Mouse (Mus musculus) stomach, postnatal 0 days (tissue): Measurements from ENCODE around the gene Mogs. TPM values are rescaled to one million over a fixed set of nuclear protein-coding genes. Genes with fewer than 3 reads are reported as not detected.

Experiments used
- ATAC-seq: fragments of 200-750 bp; cut with Nextera tagmentation; 2 replicates; pipeline ENCODE4 v1.8.0; 2017; ENCODE audit not compliant: low FRiP score, low TSS enrichment
- DNase-seq: peaks from one replicate; pipeline ENCODE4 v3.0.0-alpha.2; 2016; ENCODE audit warnings: low spot score
- H3K27ac ChIP-seq: fragments of 300-500 bp; sonication (generic); replicated peaks from 2 replicates; pipeline ENCODE4 v1.5.1; 2014; ENCODE audit warnings: mild to moderate bottlenecking, control low read depth
- H3K27me3 ChIP-seq: fragments of 300-500 bp; sonication (generic); 2 replicates; pipeline ENCODE4 v1.6.1; 2014; ENCODE audit warnings: low read length; ENCODE audit not compliant: control insufficient read depth, insufficient read depth
- H3K36me3 ChIP-seq: fragments of 300-500 bp; sonication (generic); 2 replicates; pipeline ENCODE4 v1.6.1; 2014; ENCODE audit warnings: low read length, mixed read lengths; ENCODE audit not compliant: control insufficient read depth, insufficient read depth
- H3K4me1 ChIP-seq: fragments of 300-500 bp; sonication (generic); replicated peaks from 2 replicates; pipeline ENCODE4 v1.6.1; 2014; ENCODE audit warnings: antibody characterized with exemption; ENCODE audit not compliant: control insufficient read depth, insufficient read depth
- H3K4me2 ChIP-seq: fragments of 300-500 bp; sonication (generic); replicated peaks from 2 replicates; pipeline ENCODE4 v1.6.1; 2014; ENCODE audit warnings: low read depth, mild to moderate bottlenecking, control low read depth, moderate library complexity
- H3K4me3 ChIP-seq: fragments of 300-500 bp; sonication (generic); 2 replicates; pipeline ENCODE4 v1.5.1; 2014; ENCODE audit warnings: low read depth, low read length, control low read depth
- H3K9ac ChIP-seq: fragments of 300-500 bp; sonication (generic); 2 replicates; pipeline ENCODE4 v1.6.1; 2014; ENCODE audit warnings: mild to moderate bottlenecking, low read length, control low read depth, mixed read lengths
- H3K9me3 ChIP-seq: fragments of 300-500 bp; sonication (generic); 2 replicates; pipeline ENCODE4 v1.6.1; 2016; ENCODE audit warnings: low read length; ENCODE audit not compliant: control insufficient read depth
- CTCF ChIP-seq: IDR thresholded peaks from 2 replicates; pipeline ENCODE4 v1.5.1; 2016; ENCODE audit warnings: antibody characterized with exemption, low read depth, mild to moderate bottlenecking, moderate library complexity
- EP300 ChIP-seq: optimal IDR thresholded peaks from 2 replicates; pipeline ENCODE3; 2016; ENCODE audit warnings: antibody characterized with exemption
- WGBS: fragments of 180-500 bp; shearing (Covaris S2); extraction: QIAGEN DNeasy Blood & Tissue Kit; methylation state at CpG from one replicate; pipeline ENCODE4 v1.1.7; 2014; 5-methylcytosine and 5-hydroxymethylcytosine counted together
- polyA plus RNA-seq: library from polyadenylated mRNA; unstranded; fragments of >200 nt; fragmentation: Nextera tagmentation; extraction: Ambion mirVana; gene quantifications from 2 replicates; pipeline ENCODE4 v1.2.1, GENCODE M21; 2015

Mogs gene
- polyA plus RNA-seq, 1 experiment from 2014 or later: 23.2 TPM

DNA sequence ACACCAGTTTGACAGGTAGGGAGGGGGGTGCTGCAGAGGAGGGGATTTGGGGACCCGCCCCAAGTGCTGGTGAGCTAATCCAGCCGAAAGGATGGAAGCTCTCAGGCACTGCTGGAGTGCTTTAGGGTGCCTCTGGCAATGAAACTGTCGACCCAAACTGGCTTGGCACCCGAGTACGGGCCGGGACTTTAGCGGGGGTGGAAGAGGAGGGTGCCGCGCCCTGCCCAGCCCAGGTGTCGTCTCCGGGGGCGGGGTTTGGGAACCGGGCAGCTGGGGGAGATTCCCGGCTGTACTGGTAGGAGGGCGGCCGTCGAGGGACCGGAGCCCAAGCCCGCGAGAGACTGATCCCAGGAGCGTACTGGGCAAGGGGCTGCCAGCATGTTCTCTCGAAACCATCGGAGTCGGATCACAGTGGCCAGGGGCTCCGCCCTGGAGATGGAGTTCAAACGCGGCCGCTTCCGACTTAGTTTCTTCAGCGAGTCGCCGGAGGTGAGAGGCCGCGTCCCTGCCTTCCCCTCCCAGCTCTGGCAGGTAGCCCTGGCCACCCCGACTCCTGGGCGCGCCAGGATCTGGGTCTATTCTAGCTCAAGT, 20.4 kb downstream of the Mogs start:
- no peaks in the 10 kb centered on the region for H3K36me3 ChIP-seq
- 5% methylated on average over 36 of the region's 37 CpGs for WGBS
- H3K9ac ChIP-seq: peak overlapping the region; percentile 89
- no peaks in the 10 kb centered on the region for H3K27me3 ChIP-seq
- DNase-seq: peak; percentile 80
- TF ChIP-seq EP300: no peak
- H3K4me1 ChIP-seq: peaks cover 2% of the 10 kb centered on the region
- no peaks in the 10 kb centered on the region for H3K9me3 ChIP-seq
- peak overlapping the region; percentile 57 for H3K4me3 ChIP-seq
- peak overlapping the region; percentile 99 for H3K27ac ChIP-seq
- peak overlapping the region; percentile 89 for H3K4me2 ChIP-seq
- ATAC-seq: 0 out of 2 replicates have a peak, but pooled peaks have one; percentile 8

DNA sequence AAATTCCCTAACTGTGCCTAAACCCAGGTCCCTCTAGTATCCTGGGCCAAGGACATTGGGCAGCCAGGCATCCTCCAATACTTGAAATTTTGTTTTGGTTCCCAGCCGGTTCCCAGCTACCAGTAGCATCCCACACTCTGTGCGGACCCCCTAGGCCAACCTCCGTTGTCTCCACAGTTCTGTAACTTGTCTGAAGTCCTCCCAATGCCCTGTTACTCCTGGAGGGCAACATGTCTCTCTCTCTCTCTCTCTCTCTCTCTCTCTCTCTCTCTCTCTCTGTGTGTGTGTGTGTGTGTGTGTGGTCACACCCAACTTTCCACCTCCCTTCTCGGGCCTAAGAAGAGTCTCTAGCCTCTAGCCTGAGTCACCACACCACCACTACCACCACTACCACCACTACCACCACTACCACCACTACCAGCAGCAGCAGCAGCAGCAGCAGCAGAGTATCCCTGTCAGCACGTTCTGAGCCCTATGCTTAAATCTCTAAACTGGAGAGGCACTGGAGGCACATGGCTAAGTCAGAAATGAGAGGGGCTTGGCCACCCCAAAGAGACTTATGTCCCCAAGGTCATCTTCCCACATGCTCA, 21.1 kb downstream of the Mogs start:
- TF ChIP-seq CTCF: no peak
- TF ChIP-seq EP300: no peak
- peak; percentile 26; the same call in 1 of the 2 replicates for ATAC-seq
- Histone ChIP-seq H3K27ac (peak overlapping the region; percentile 99), H3K4me1 (peaks cover 2% of the 10 kb centered on the region), H3K9me3 (no peaks in the 10 kb centered on the region), H3K9ac (peak overlapping the region; percentile 89), H3K27me3 (no peaks in the 10 kb centered on the region), H3K4me3 (peak overlapping the region; percentile 57), H3K36me3 (no peaks in the 10 kb centered on the region), H3K4me2 (peak overlapping the region; percentile 89)
- peak; percentile 37 for DNase-seq
- WGBS: 23% methylated on average over 5 of the region's 5 CpGs

DNA sequence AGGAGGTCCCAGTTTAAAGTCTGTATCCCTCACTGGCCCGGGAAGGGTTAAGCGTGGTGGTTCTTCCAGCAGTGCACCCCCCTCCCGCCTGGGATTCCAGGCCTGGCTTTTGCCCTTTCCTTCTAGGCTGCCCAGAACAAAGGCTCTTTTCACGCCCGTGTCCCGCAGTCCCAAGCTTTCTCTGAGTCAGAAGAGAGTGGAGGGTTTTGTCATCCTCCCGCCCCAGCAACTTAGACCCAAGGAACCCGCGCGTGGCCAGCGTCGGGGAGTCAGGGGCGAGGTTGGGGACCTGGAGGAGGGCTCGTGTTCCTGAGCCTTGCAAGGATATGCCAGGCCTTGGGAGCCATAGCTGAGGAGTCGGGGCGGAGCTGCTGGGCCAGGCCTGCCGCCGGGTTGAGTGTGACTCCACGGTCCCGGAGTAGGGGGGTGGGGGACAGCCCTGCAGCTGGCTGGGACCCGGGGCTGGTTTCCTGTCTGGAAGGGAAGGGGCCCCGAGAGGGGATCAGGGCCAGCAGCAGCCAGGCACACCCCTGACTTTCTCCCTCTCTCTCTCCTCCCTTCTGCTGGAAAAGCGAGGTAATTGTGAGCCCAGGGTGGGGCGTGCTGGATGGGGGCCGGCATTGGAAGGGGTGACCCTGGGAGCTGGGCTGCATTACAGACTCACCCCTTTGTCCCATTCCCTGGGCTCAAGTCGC, 21.7 kb downstream of the Mogs start:
- no peaks in the 10 kb centered on the region for H3K36me3 ChIP-seq
- H3K27ac ChIP-seq: peak overlapping the region; percentile 99
- DNase-seq (peak; percentile 86), ATAC-seq (peak; percentile 76)
- no peak for TF ChIP-seq EP300
- TF ChIP-seq CTCF: no peak
- H3K4me2 ChIP-seq: peak overlapping the region; percentile 89
- no peaks in the 10 kb centered on the region for H3K9me3 ChIP-seq
- H3K27me3 ChIP-seq: no peaks in the 10 kb centered on the region
- WGBS: under 1% methylated on average over 23 of the region's 26 CpGs
- peak overlapping the region; percentile 89 for H3K9ac ChIP-seq
- H3K4me1 ChIP-seq: peaks cover 2% of the 10 kb centered on the region
- peak overlapping the region; percentile 57 for H3K4me3 ChIP-seq

DNA sequence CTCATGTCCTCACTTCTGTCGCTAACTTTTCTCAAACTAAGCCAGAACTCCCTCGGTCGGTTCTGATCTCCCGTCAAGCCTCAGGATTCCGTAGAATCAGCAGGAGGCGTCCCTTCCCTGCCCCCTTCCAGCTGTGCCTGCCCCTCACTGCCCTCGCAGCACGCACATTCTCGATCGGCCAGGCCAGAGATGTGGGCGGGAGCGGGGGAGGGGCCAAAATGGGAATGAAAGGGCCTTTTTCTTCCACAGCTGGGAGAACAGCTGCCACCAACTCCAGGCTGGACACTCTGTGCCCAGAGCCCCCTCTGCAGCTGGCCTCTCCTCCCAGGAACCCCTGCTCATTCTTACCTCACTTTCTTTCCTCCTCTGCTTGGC, 22.3 kb downstream of the Mogs start:
- Histone ChIP-seq H3K4me1 (peaks cover 6% of the 10 kb centered on the region), H3K9me3 (no peaks in the 10 kb centered on the region), H3K4me2 (peak overlapping the region; percentile 89), H3K4me3 (peak overlapping the region; percentile 57), H3K36me3 (no peaks in the 10 kb centered on the region), H3K9ac (peak overlapping the region; percentile 89), H3K27me3 (no peaks in the 10 kb centered on the region), H3K27ac (peak overlapping the region; percentile 99)
- WGBS: 0% methylated on average over 12 of the region's 12 CpGs
- no peak for TF ChIP-seq EP300
- TF ChIP-seq CTCF: peak; percentile 23
- peak; percentile 92 for DNase-seq
- ATAC-seq: peak; percentile 73

DNA sequence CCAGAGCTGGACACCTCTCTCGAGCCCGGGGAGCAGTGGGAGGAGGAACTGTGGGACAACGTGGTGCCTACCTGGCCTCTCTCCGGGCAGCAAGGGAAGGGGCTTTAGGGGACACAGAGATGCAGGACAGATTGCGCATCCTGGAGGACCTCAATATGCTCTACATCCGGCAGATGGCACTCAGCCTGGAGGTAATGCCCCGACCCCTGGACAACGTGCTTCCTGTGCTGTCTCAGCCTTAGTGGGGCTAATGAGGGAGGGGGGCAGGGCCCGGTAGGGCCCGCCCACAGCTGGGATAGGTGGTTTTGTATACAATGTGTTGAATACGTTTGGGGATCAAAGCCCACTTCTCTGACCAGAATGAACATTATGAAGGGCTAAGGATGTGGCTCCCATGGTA, 22.8 kb downstream of the Mogs start:
- Histone ChIP-seq H3K9ac (peak overlapping the region; percentile 89), H3K4me3 (peak overlapping the region; percentile 57), H3K36me3 (no peaks in the 10 kb centered on the region), H3K4me2 (peak overlapping the region; percentile 89), H3K27ac (peak overlapping the region; percentile 99), H3K27me3 (no peaks in the 10 kb centered on the region), H3K4me1 (peaks cover 6% of the 10 kb centered on the region), H3K9me3 (no peaks in the 10 kb centered on the region)
- DNase-seq (no peak), ATAC-seq (peak; percentile 10; the same call in 1 of the 2 replicates)
- TF ChIP-seq CTCF (peak; percentile 41), EP300 (no peak)
- 7% methylated on average over 11 of the region's 11 CpGs for WGBS

DNA sequence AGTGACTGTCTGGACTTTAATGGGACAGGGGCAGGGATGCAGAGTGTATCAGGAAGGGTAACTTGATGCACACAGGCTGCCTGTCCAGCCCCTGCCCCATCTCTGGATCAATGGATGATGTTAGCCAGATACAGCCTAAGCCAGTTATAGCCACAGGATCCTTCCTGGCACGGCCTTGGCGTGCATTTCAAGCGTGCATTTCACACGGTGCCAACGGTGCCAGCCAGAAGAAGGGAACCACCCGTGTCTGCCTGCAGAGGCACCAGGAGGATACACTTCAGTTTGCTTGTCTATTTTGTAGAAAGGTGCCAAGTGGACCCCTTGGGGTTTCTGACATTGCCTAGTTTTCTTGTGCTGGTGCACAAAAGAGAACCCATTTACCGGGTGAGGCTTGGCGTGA, 24.7 kb downstream of the Mogs start:
- no peaks in the 10 kb centered on the region for H3K9me3 ChIP-seq
- DNase-seq (no peak), ATAC-seq (no peak)
- peaks cover 6% of the 10 kb centered on the region for H3K4me1 ChIP-seq
- H3K27ac ChIP-seq: no peak overlapping the region
- TF ChIP-seq CTCF (no peak), EP300 (no peak)
- H3K4me3 ChIP-seq: no peak overlapping the region
- no peaks in the 10 kb centered on the region for H3K36me3 ChIP-seq
- H3K27me3 ChIP-seq: no peaks in the 10 kb centered on the region
- no peak overlapping the region for H3K4me2 ChIP-seq
- WGBS: 89% methylated on average over 8 of the region's 8 CpGs
- no peak overlapping the region for H3K9ac ChIP-seq
